Mouse (Mus musculus) ES-Bruce4 (cell line): ENCODE results near the gene Grk4. TPM values are rescaled to one million over a fixed set of nuclear protein-coding genes. Genes with fewer than 3 reads are reported as not detected.

Experiments used
- H3K27ac ChIP-seq: 2 replicates; pipeline ENCODE4 v1.5.1; 2012; ENCODE audit warnings: low read length, inconsistent platforms; ENCODE audit not compliant: insufficient read depth
- H3K27me3 ChIP-seq: 2 replicates; pipeline ENCODE4 v1.6.1; 2012; ENCODE audit warnings: mild to moderate bottlenecking, low read length, inconsistent platforms; ENCODE audit not compliant: control insufficient read depth, poor library complexity, insufficient read depth, severe bottlenecking
- H3K36me3 ChIP-seq: 2 replicates; pipeline ENCODE4 v1.6.1; 2012; ENCODE audit warnings: inconsistent platforms, mild to moderate bottlenecking, low read length, moderate library complexity; ENCODE audit not compliant: control insufficient read depth, poor library complexity, insufficient read depth, severe bottlenecking
- H3K4me1 ChIP-seq: one replicate; pipeline ENCODE4 v1.8.1; 2011; ENCODE audit warnings: low read length; ENCODE audit not compliant: control insufficient read depth, insufficient read depth
- H3K4me3 ChIP-seq: 2 replicates; pipeline ENCODE4 v1.5.1; 2011; ENCODE audit warnings: low read depth, mild to moderate bottlenecking, low read length
- H3K9ac ChIP-seq: 2 replicates; pipeline ENCODE4 v1.6.1; 2012; ENCODE audit warnings: low read depth, mild to moderate bottlenecking, inconsistent platforms; ENCODE audit not compliant: poor library complexity, severe bottlenecking
- H3K9me3 ChIP-seq: replicated peaks from 2 replicates; pipeline ENCODE4 v1.6.1; 2012; ENCODE audit warnings: mild to moderate bottlenecking, low read length, inconsistent platforms; ENCODE audit not compliant: control insufficient read depth, poor library complexity, insufficient read depth, severe bottlenecking
- CTCF ChIP-seq: IDR thresholded peaks from one replicate; pipeline ENCODE4 v1.8.1; 2011; ENCODE audit warnings: low read depth, low read length
- EP300 ChIP-seq: IDR thresholded peaks from 2 replicates; pipeline ENCODE4 v1.6.1; 2011; ENCODE audit warnings: low read depth, low read length; ENCODE audit not compliant: insufficient read depth
- POLR2A ChIP-seq: IDR thresholded peaks from one replicate; pipeline ENCODE4 v1.8.1; 2011; ENCODE audit warnings: low read length; ENCODE audit not compliant: insufficient read depth
- polyA plus RNA-seq: library from polyadenylated mRNA; stranded (reverse); fragments of >200 nt; gene quantifications from 2 replicates; pipeline ENCODE4 v1.2.4, GENCODE M21; 2011; ENCODE audit warnings: low read depth; ENCODE audit not compliant: missing spikeins, insufficient read depth, insufficient read length

The Grk4 gene
- polyA plus RNA-seq, 1 experiment: 0.25 TPM

DNA sequence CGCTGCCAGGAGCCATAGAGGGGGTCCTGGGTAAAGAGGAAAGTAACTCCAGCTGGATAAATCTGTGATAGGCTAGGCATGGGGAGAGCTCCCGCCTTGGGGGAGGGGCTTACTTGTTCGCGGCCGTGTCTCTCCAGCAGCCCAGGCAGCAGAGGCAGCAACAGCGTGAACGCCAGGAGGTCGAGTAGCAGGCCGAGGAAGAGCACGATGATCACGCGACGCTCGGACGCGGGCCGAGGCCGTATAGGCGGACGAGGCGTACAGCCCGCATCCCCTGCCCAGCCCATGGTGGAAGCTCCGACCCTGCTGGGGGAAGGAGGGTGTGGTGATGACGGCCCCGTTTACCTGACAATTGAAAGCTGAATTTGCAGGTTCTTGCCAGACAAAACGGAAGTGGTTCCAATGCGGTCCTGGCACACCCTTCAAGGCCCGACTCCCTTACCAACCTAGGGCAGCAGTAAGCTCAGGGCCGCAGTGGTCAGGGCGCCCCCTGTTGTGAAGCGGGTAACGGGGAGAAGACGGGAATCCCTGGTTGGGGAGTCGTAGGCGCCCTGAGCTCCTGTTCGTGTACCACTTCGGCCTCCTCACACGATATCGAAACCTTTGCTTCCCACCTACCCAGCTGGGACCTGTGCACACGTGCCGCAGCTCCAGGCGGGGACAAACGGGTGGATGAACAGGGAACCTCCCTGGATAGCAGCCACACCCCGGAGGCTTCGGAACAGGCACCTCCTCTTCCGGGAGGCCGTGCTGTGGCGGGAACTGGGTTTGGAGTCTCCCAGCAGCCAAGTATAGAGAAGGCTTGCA, 23.5 kb upstream of the Grk4 start, which contains the start of gene Mfsd10:
TSS of gene Mfsd10 (minus strand) at position 732 of the 807 bp plus-strand sequence.
- Histone ChIP-seq H3K27me3 (no peaks in the 10 kb centered on the region), H3K36me3 (peaks cover 29% of the 10 kb centered on the region), H3K4me3 (peak within 1 kb of the TSS; percentile 51), H3K4me1 (peaks cover 9% of the 10 kb centered on the region), H3K9ac (peak within 1 kb of the TSS; percentile 25), H3K27ac (peak within 1 kb of the TSS; percentile 81), H3K9me3 (no peaks in the 10 kb centered on the region)
- TF ChIP-seq EP300 (peak; percentile 34; the same call in 1 of the 2 replicates), CTCF (peak; percentile 29), POLR2A (peak; percentile 81)

DNA sequence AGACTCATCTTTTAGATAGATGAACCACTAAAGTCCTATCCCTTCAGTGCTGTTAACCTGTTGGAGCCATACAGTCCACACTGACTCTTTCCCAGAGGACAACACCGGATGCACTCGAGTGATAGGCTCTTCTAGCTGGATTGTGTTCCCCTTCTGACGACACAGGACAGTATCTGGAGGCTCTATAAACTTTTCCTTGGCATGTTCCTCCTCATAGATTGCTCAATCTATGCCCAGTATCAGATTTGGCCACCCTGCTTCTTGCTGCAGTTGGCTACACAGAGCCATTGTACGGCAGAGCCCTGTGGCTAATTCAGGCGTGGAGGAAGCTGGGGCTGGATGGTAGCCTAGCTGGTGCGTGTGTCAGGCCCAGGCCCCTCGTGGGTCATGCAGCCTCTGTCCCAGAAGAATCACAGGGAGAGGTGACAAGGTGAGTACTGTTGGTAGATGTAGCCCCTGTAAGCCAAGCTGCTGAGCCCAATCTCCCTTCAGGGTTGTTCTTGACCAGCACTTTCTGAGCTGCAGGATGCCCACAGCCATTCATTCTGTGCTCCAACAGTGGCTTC, 22.5 kb upstream of the Grk4 start:
- Histone ChIP-seq H3K9me3 (no peaks in the 10 kb centered on the region), H3K36me3 (peaks cover 33% of the 10 kb centered on the region), H3K27ac (peak overlapping the region; percentile 81), H3K4me3 (peak overlapping the region; percentile 49), H3K9ac (peak overlapping the region; percentile 25), H3K4me1 (peaks cover 9% of the 10 kb centered on the region), H3K27me3 (no peaks in the 10 kb centered on the region)
- TF ChIP-seq EP300: no peak
- TF ChIP-seq CTCF: no peak
- no peak for TF ChIP-seq POLR2A

DNA sequence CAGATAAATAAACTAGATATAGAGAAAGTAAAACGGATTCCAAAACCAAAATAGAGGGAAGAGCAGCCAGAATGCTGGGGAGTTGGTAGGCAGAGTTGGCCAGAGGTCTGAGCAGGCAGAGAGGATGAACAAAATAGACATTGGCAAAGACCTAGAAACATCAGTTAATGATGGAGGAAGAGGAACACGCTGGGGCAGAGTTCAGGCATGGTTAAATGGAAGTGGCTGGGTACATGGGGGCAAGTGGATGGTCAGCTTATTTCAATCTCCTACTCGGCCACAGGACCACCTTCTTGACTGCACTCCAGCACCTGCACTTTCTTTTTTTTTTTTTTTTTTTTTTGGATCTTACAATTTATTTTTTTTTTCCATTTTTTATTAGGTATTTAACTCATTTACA, 18.2 kb upstream of the Grk4 start:
- Histone ChIP-seq H3K9ac (no peak overlapping the region), H3K27ac (no peak overlapping the region), H3K27me3 (no peaks in the 10 kb centered on the region), H3K36me3 (peaks cover 66% of the 10 kb centered on the region), H3K9me3 (no peaks in the 10 kb centered on the region), H3K4me3 (no peak overlapping the region), H3K4me1 (no peaks in the 10 kb centered on the region)
- TF ChIP-seq POLR2A (no peak), CTCF (no peak), EP300 (no peak)

DNA sequence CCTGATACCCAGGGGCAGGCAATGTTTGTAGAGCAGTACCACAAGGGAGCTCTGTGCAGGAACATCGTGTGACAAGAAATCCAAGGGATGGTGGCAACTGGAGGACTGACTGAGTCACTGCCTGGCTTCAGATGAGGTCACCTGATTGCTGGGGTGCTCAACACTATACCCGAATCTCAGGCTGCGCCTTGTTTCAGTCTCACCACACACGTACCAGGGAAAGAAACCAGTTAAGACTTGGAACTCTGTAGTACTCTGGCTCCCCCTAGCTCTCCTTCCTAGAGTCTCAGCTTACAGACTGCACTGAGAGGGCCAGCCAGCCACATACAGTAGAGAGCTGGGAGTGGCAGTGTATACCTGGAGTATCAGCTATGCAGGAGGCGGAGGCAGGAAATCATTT, 17.2 kb upstream of the Grk4 start:
- H3K27ac ChIP-seq: no peak overlapping the region
- H3K4me1 ChIP-seq: no peaks in the 10 kb centered on the region
- no peak overlapping the region for H3K9ac ChIP-seq
- peaks cover 74% of the 10 kb centered on the region for H3K36me3 ChIP-seq
- H3K4me3 ChIP-seq: no peak overlapping the region
- no peaks in the 10 kb centered on the region for H3K27me3 ChIP-seq
- H3K9me3 ChIP-seq: no peaks in the 10 kb centered on the region
- TF ChIP-seq CTCF (peak; percentile 62), EP300 (no peak)

DNA sequence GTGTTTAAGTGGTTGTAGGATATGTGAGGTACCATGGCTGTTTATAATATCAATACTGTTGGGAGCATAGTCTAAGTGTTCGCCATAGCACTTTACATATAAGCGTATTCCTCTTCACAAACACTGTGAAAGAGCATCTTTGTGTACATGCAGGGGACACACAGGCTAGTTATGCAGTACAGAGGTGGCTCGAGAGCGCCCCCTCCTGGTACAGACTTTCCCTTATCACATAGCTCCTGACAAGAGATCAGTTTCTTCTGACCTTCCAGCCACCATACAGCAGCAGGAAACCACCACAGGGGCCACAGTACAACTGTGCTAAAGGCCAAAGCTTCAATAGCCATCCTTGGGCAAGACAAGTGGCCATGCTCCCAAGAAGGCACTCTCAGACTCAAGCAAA, 12.6 kb upstream of the Grk4 start:
- H3K9me3 ChIP-seq: no peaks in the 10 kb centered on the region
- no peaks in the 10 kb centered on the region for H3K4me1 ChIP-seq
- H3K27ac ChIP-seq: no peak overlapping the region
- H3K4me3 ChIP-seq: no peak overlapping the region
- H3K9ac ChIP-seq: no peak overlapping the region
- H3K36me3 ChIP-seq: peaks cover 89% of the 10 kb centered on the region
- TF ChIP-seq EP300: no peak
- TF ChIP-seq CTCF: peak; percentile 81
- no peaks in the 10 kb centered on the region for H3K27me3 ChIP-seq

DNA sequence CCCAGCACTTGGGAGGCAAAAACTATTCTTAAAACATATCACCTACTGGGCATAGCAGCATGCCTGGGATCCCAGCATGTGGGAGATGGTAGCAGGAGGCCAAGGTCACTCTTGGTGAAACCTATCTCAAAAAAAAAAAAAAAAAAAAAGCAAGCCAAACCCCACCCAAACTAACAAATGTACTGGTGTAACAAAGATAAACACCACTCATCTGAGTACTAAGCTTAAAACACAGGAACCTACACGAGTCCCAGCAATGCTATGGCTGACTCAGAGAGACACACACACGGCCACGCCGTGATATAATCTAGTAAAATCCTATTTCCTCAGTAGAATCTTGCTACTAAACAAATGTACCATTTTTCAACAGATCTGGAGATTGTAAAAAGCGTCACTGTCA, 7.2 kb upstream of the Grk4 start:
- Histone ChIP-seq H3K9ac (no peak overlapping the region), H3K27me3 (no peaks in the 10 kb centered on the region), H3K9me3 (no peaks in the 10 kb centered on the region), H3K4me3 (no peak overlapping the region), H3K36me3 (peaks cover 86% of the 10 kb centered on the region), H3K4me1 (no peaks in the 10 kb centered on the region), H3K27ac (no peak overlapping the region)
- no peak for TF ChIP-seq POLR2A
- no peak for TF ChIP-seq EP300
